Mouse (Mus musculus) cerebellum, adult 9-11 months (tissue): ENCODE results near the gene Bmpr2.
"Not testable (repeated sequence)": the region's sequence is repeated elsewhere in the genome, so short reads cannot be mapped to it uniquely, and the experiment has no call there.

Experiments
- DNase-seq: peaks from one replicate; pipeline ENCODE4 v3.0.0; 2022

Gene Bmpr2

GRCm38 (mm10) chr1:59763164-59763768, at the start of gene Bmpr2:
Gene Bmpr2, plus strand, starts transcription at chr1:59763400.
- DNase-seq = peak; percentile 89

GRCm38 (mm10) chr1:59719900-59720299, 43.3 kb upstream of the Bmpr2 start:
- DNase-seq = peak; percentile 10

GRCm38 (mm10) chr1:59725661-59726060, 37.5 kb upstream of the Bmpr2 start:
- peak; percentile 5 for DNase-seq

DNA sequence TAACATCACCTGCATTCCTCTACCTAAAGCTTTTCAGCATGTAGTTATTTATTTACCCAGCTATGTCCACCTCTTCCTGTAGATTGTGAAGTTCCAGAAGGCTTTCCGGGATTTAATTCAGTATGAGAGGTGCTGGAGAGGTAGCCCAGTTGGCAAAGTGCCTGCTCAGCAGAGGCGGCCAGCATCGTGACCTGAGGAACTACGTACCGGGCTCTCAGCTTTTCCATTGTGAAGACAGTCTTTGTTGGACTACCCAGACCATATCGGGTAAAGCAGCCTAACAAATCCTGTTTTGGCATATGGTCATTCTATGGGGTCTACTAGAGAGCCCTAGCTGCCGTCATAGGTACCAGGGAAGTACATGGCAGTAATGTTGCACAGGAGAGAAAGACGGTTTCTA, 33.1 kb upstream of the Bmpr2 start:
- DNase-seq = no peak

DNA sequence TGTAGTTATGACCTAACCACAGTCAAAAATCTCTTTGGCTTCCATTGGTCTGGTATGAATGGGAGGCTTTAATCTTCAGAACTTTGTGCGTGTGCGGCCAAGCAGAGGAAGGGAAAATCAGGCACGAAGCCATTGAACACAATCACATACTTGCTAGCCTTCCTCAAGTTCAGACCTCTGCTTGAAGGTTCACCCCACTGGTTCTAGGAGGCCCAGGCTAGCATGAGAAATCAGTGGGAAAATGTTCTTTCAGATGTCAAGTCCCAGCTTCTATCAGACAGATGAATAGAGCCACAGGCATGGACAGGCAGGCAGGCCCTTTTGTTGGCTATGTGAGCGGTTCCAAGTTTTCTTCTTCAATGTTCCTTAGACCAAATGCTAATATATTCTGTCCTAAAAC, 32.5 kb upstream of the Bmpr2 start:
- DNase-seq = no peak

- DNase-seq = no peak
These were observed 29.1 kb upstream of the Bmpr2 start for GRCm38 (mm10) chr1:59734076-59734475.

GRCm38 (mm10) chr1:59738768-59739414, 24.3 kb upstream of the Bmpr2 start:
- DNase-seq = no peak

GRCm38 (mm10) chr1:59739577-59740354, 23.4 kb upstream of the Bmpr2 start:
- DNase-seq = no peak

DNA sequence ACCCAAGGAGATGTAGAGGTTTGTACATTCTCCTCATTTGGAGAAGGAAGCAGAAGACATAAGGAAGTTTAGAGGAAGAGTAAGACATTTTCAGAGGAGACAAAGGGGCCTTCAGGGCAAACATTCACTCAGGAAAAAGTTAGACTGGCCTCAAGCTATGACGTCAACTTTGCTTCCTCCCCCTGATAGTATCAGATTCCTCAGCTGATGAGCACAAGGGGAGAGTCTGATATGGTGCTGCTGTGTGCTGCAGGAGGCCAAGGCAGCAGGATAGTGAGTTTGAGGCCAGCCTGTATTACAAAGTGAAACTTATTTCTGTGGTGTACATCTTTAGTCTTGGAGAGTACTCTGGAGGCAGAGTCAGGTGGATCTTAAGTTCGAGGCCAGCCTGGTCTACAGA, 14.2 kb upstream of the Bmpr2 start:
- no peak for DNase-seq

DNA sequence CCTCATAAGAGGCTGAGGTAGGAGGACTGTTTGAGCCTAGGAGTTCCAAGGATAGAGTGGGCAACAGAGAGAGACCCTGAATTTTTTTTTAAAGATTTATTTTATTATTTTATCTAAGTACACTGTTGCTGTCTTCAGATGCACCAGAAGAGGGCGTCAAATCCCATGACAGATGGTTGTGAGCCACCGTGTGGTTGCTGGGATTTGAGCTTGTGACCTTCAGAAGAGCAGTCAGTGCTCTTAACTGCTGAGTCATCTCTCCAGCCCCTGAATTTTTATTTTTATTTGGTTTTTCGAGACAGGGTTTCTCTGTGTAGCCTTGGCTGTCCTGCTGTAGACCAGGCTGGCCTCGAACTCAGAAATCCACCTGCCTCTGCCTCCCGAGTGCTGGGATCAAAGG, 13.5 kb upstream of the Bmpr2 start:
- not testable (repeated sequence) for DNase-seq

- DNase-seq = no peak
These were observed 7.9 kb upstream of the Bmpr2 start for GRCm38 (mm10) chr1:59755298-59755697.

DNA sequence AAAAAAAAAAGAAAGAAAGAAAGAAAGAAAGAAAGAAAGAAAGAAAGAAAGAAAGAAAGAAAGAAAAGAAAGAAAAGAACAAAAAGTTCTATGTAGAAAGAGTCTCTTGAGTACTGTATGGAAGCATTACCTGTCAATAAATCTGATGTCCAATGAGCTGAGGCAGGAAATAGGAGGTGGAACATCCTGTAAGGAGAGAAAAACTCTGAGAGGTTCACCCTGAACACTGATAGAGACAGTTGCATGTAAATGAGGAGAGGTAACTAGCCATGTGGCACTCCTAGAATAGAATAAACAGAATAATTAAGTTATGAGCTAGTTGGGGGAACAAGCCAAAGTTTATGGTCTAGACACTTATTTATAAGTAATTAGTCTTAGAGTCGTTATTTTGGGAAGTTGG, 4.9 kb upstream of the Bmpr2 start:
- no peak for DNase-seq

DNA sequence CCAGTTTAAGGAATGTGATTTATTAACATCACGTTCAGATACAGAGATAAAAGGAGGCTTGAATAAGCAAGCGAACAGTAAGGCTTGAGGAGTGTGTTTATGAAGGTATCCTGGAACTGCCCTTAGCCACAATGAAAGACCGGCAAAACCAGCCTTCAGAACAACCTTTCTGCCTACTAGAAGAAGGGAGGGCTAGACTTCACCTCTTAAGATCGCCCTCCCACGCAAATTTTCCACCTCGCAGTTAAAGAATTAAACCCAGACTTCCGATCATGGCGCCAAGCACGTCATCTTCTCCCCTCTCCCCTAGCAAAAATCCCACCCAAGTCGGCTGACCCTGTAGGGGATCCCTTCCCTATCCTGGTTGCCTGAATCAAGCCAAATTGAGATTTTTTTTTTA, 992 bp upstream of the Bmpr2 start:
- peak; percentile 49 for DNase-seq

GRCm38 (mm10) chr1:59762651-59763163, 493 bp upstream of the Bmpr2 start:
- DNase-seq = peak; percentile 71

DNA sequence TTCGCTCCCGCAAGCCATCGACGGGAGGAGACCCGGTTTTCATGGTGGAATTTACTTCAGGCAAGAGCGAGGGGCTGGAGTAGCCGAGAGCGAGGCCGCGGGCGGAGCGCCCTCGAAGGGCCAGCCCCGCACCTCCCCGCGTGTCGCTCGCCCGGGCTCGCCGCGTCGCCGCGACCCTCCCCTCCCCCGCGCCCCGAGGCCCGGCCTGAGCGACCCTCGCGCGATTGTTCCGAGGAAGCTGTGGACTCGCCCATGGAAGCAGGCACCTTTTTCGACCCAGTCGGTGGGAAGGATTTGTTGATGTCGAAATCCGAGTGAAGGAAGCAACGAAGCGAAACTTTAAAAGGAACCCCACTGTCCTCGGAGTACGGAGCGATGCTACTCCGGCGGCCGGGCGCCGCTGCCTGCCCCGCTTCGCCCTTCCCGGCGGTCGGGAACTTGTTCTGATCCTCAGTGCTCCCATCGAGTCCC, 616 bp downstream of the Bmpr2 start:
- no peak for DNase-seq

DNA sequence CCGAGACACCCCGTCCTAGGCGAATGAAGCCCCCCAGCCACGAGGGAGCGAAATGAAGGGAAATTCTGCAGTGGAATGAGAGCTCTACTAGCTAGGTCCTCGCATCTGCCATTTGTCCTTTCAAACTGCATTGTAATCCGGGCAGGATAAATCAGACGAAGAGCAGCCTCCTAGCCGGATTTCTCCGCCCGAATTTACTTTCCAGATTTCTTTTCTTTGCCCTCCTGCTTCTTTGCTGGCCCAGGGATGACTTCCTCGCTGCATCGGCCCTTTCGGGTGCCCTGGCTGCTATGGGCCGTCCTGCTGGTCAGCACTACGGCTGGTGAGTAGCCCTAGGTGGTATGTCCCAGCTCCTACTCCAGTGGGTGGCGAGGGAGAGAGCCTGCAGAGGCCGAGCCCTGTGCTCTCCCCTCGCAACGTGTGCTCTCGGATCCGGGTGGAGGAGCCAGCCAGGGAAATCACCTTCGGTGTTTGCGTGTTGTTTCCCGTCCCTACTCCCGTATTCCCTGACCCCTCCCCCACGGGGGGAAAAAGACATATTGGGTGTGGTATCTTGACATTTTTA, 1.3 kb downstream of the Bmpr2 start:
- peak; percentile 62 for DNase-seq

GRCm38 (mm10) chr1:59765279-59765678, 2.1 kb downstream of the Bmpr2 start:
- no peak for DNase-seq

DNA sequence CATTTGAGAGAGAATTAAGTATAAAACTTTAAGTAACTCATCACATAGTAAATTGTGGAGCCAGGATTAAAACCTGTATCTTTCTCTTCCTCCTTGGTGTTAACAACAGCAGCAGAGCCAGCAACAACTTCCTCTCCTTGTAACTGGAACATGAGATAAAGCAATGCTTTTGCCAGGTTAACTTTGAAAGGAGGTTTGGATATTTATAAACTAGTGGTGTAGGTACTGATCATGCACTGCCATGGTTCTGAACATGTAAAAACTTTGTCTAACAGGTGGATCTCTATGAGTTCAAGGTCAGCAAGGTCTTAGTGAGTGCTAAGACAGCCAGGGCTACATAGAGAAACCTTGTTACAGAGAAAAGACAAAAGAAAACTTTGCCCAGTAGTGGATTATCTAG, 3.4 kb downstream of the Bmpr2 start:
- no peak for DNase-seq

GRCm38 (mm10) chr1:59771871-59772270, 8.7 kb downstream of the Bmpr2 start:
- no peak for DNase-seq

DNA sequence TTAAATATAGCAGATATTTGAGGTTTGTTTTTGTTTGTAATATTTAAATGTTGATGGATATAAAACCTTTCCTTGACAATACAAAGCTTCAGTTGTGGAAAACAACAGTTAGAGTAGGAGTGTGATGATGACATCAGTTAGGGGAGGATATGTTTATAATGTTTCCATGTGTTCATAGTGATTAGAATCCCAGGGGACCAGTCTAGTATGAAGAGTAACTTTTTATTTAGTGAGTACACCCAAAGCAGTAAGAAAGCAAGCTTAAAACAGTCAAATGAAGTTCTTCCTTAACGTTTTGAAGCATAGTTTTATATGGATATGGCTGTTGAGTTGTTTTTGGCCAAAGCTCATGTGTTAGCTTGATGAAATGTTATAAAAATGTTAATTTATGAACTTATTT, 17.9 kb downstream of the Bmpr2 start:
- no peak for DNase-seq

DNA sequence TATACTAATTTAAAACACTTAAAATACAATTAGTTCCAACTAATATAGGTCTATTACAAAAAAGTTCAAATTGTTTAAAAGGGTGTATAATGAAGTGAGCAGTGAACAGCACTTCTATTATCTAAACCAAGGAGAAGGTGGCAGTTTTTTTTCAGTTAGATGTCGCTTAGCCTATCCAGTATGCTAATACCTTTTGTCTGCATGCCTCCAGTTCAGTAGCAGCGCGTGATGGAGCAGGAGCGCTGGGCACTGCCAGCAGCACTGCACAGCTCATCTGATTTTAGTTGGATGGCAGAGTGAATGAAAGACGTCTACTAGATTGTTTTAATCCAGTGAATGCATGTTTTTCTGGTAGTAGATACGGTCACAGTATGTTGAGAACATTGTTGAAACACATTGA, 25.8 kb downstream of the Bmpr2 start:
- no peak for DNase-seq

GRCm38 (mm10) chr1:59789741-59790140, 26.5 kb downstream of the Bmpr2 start:
- peak; percentile 17 for DNase-seq

GRCm38 (mm10) chr1:59795336-59795735, 32.1 kb downstream of the Bmpr2 start:
- peak; percentile 22 for DNase-seq
